14 mouse cellular contexts compared by ENCODE assay signal in genomic region chr7:109580489-109580888, GRCm38 (mm10).
DNase-seq lines count a peak whose midpoint lies in the region; ATAC-seq lines count a peak whose summit lies in the region.
"Had no signal": no experiment of that assay in that cellular context is flagged by ENCODE, and none has a peak within 500 bp of the region (broad histone marks: within the 10 kb centered on the region; RNA-seq: fewer than 3 reads in every experiment).

No protein-coding gene starts in this region.

- peaks cover 57% of the 10 kb centered on the region for H3K4me1 ChIP-seq in midbrain, embryonic 10.5 days
- peaks cover 12% of the 10 kb centered on the region; the same call in 1 of the 2 replicates for H3K4me1 ChIP-seq in midbrain, embryonic 14.5 days (ENCODE audit: control insufficient read depth, insufficient read depth, low read length)
- H3K4me1 ChIP-seq in lung, embryonic 15.5 days = peaks cover 49% of the 10 kb centered on the region
- peaks cover 44% of the 10 kb centered on the region for H3K4me1 ChIP-seq in stomach, embryonic 16.5 days (ENCODE audit: control insufficient read depth, insufficient read depth, low read length)

- no peak overlapping the region for H3K9ac ChIP-seq in midbrain, embryonic 14.5 days (replicated peaks; ENCODE audit: low read length)
- H3K9ac ChIP-seq in lung, embryonic 15.5 days = no peak overlapping the region
- H3K9ac ChIP-seq in stomach, embryonic 16.5 days (ENCODE audit: low read length) = no peak overlapping the region

- no peaks in the 10 kb centered on the region for H3K9me3 ChIP-seq in midbrain, embryonic 10.5 days (replicated peaks)
- no peaks in the 10 kb centered on the region for H3K9me3 ChIP-seq in midbrain, embryonic 14.5 days (ENCODE audit: control insufficient read depth, low read length)
- H3K9me3 ChIP-seq in lung, embryonic 15.5 days = no peaks in the 10 kb centered on the region
- H3K9me3 ChIP-seq in stomach, embryonic 16.5 days (replicated peaks; ENCODE audit: control insufficient read depth, low read length) = no peaks in the 10 kb centered on the region
- H3K9me3 ChIP-seq: G1E had no signal

- H3K4me3 ChIP-seq in midbrain, embryonic 10.5 days = no peak overlapping the region
- no peak overlapping the region for H3K4me3 ChIP-seq in midbrain, embryonic 14.5 days (replicated peaks; ENCODE audit: low read depth, low read length)
- no peak overlapping the region for H3K4me3 ChIP-seq in lung, embryonic 15.5 days
- no peak overlapping the region for H3K4me3 ChIP-seq in stomach, embryonic 16.5 days (replicated peaks; ENCODE audit: low read length)

- peak; percentile 87 for DNase-seq in heart, adult 11 months
- no peak for DNase-seq in heart, adult 8-10 months (ENCODE audit: low spot score)
- DNase-seq in midbrain, embryonic 10.5 days (ENCODE audit: low spot score) = no peak
- no peak for DNase-seq in midbrain, embryonic 14.5 days
- no peak for DNase-seq in right cerebral cortex, postnatal 4 days
- no peak for DNase-seq in frontal cortex, adult 2 months (ENCODE audit: extremely low spot score in 1 of 2, low spot score in 1 of 2)
- DNase-seq: B cell, adult 2 months; cerebellum, adult 9-10 months; kidney, adult 2 months; retina, postnatal 1 day had no signal

- peak overlapping the region; percentile 83 for H3K27ac ChIP-seq in midbrain, embryonic 10.5 days (replicated peaks)
- H3K27ac ChIP-seq in midbrain, embryonic 14.5 days (replicated peaks; ENCODE audit: low read depth, low read length) = no peak overlapping the region
- H3K27ac ChIP-seq in lung, embryonic 15.5 days = peak overlapping the region; percentile 58
- H3K27ac ChIP-seq in stomach, embryonic 16.5 days (ENCODE audit: low read length) = peak overlapping the region; percentile 55; the same call in 1 of the 2 replicates
- H3K27ac ChIP-seq: macrophage had no signal

- no peaks in the 10 kb centered on the region for H3K36me3 ChIP-seq in midbrain, embryonic 10.5 days
- no peaks in the 10 kb centered on the region for H3K36me3 ChIP-seq in midbrain, embryonic 14.5 days (ENCODE audit: control insufficient read depth, insufficient read depth, low read length)
- H3K36me3 ChIP-seq in lung, embryonic 15.5 days = no peaks in the 10 kb centered on the region
- H3K36me3 ChIP-seq in stomach, embryonic 16.5 days (ENCODE audit: control insufficient read depth, insufficient read depth, low read length) = no peaks in the 10 kb centered on the region
- H3K36me3 ChIP-seq: G1E had no signal

- no peak for ATAC-seq in midbrain, embryonic 14.5 days (ENCODE audit: low FRiP score, low TSS enrichment)
- 0 out of 2 replicates have a peak, but pooled peaks have one; percentile 17 for ATAC-seq in lung, embryonic 15.5 days (ENCODE audit: borderline replicate concordance, extremely low read depth, low FRiP score, low TSS enrichment)
- ATAC-seq in stomach, embryonic 16.5 days (ENCODE audit: insufficient read depth, low FRiP score) = no peak

- H3K27me3 ChIP-seq in midbrain, embryonic 10.5 days (ENCODE audit: low read depth, poor library complexity, severe bottlenecking) = no peaks in the 10 kb centered on the region
- no peaks in the 10 kb centered on the region for H3K27me3 ChIP-seq in midbrain, embryonic 14.5 days (ENCODE audit: control insufficient read depth, insufficient read depth, low read length)
- no peaks in the 10 kb centered on the region for H3K27me3 ChIP-seq in lung, embryonic 15.5 days
- no peaks in the 10 kb centered on the region for H3K27me3 ChIP-seq in stomach, embryonic 16.5 days (ENCODE audit: control insufficient read depth, insufficient read depth, low read length)

- WGBS in midbrain, embryonic 10.5 days = 77% methylated on average over 4 of the region's 4 CpGs
- WGBS in midbrain, embryonic 14.5 days = 80% methylated on average over 4 of the region's 4 CpGs
- 63% methylated on average over 4 of the region's 4 CpGs for WGBS in lung, embryonic 15.5 days
- WGBS in stomach, embryonic 16.5 days = 72% methylated on average over 4 of the region's 4 CpGs

- no peak overlapping the region for H3K4me2 ChIP-seq in midbrain, embryonic 14.5 days (ENCODE audit: low read length)
- no peak overlapping the region for H3K4me2 ChIP-seq in lung, embryonic 15.5 days
- H3K4me2 ChIP-seq in stomach, embryonic 16.5 days (ENCODE audit: low read depth, low read length) = no peak overlapping the region
